Mouse (Mus musculus): ENCODE data around the gene Chn2.

The Chn2 gene

GRCm38 (mm10) chr6:54039357-54039804 lies at the start of gene Chn2:
Gene Chn2, plus strand, starts transcription at chr6:54039554.
- peak; percentile 63 to 75 for DNase-seq (ENCODE audit: low spot score in 2 of 2)

- no peak for DNase-seq (ENCODE audit: low spot score in 2 of 2)
Observed at GRCm38 (mm10) chr6:53992386-53992785, 47.0 kb upstream of the Chn2 start.

DNA sequence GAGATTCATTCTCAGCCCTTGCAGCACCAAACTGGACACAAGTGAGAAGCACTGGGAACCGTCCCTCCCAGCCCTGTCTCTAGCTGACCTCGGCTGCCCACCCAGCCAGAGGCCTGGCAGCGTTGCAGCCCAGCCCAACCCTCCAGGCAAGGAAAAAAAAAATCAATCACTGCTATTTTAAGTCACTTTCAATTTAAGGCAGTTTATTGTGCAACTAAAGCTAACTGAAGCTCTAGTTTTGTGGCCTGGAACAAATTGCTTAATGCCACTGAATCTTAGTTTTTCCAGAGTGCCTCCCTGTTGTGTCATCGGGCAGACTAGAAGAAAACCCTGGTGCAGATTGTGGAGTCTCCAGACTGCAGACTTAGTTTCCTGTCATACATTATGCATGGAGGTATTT lies 43.8 kb upstream of the Chn2 start:
- DNase-seq (ENCODE audit: low spot score in 2 of 2) = no peak

DNA sequence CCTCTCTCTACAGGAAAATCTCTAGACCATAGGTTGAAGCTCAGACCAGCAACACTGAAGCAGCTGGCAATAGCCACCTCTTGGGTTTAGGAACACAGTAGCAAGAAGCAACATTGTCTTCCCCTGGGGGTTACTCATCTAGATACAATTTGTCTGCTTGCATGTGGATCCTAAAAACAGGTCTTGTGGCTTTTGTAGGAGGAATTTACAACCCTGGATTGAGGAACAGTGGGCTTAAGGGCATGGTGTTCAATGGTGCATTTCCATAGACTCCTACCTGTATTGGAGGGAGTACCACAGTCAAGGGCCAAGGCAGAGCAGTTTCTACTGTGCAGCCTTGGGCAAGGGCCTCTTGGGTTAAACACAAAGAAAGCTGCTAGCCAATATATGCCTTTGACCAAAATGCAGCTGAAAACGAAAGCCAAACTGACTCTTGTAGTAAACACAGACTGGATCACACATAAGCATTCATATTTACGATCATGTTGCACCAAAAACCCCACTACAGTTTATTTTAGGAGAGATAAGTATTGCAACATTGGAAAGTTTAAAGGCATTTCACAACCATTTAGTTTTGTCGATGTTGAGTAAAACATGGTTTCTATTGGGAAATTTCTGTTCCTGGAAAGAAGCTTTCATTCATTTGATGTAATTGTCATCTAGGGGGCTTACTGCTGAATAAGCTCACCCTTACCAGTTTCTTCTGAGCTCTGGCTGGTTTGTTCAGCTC lies 43.0 kb upstream of the Chn2 start:
- no peak for DNase-seq (ENCODE audit: low spot score in 2 of 2)

GRCm38 (mm10) chr6:54005302-54005701 lies 34.1 kb upstream of the Chn2 start:
- no peak for DNase-seq (ENCODE audit: low spot score in 2 of 2)

DNA sequence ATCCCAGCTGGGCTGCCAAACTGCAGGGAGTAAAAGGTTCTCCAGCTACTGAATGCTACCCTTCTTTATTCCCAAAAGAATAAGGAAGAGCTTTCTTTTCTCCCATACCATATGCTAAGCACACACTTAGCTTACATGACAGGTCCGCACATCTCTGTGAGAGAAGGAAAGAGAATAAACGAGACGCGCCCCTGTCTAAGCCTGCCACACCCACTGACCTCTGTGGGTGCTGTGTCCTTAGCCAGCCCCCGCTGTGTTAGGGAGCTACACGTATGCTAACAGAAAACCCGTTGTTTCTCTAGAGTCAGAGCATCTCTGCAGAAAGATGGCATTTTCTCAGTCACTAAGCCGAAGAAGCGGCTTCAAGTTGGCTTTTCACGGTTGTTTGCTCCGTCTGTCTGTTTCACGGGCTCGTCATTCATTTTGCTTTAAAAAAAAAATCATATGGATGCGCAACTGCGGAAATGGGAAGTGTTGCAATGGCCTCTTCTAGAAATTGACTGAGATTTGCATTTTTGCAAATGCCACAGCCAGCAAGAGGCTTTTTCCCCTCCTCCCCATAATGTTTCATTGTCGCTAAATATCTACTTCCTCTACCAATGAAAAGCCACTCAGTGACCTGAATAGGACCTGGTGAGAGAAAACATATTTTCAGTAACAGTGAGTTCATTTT lies 30.8 kb upstream of the Chn2 start:
- no peak for DNase-seq (ENCODE audit: low spot score in 2 of 2)

DNA sequence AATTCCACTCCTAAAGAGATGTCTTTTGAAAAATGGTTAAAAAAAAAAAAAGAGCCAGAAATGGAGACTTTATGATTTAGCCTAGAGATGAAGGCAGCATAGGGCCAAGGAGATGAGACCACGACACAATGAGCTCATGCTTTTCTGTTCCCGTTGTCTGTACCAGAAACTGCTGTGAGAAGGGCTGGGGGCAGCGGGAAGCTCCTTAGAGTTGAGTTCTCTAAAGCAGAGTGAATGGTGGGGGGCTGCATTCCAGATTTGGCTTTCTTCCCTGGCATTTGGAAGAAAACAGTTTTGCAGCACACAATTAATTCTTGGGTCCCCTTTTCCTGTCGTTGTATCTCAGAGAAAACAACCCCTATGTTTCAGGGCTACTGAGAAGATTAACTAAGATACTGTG lies 30.1 kb upstream of the Chn2 start:
- no peak for DNase-seq (ENCODE audit: low spot score in 2 of 2)

DNA sequence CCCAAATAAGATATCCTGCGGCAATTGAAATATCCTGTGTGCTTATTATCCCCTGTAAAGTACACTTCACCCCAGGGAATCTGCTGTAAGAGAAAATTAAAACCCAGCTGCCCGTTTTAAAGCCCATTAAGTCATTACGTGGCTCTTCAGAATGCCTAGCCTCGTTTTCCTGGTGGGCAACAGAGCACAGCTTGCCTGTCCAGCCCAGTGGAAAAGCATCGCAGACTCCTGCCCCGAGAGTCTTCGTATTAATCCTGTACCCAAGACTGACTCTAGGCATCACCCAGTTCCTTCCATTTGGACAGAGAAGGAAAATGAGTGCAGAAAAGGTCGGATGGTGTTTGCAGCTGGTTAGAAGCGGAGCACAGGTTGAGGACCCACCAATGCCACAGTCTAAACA lies 29.0 kb upstream of the Chn2 start:
- DNase-seq (ENCODE audit: low spot score in 2 of 2) = no peak

- no peak for DNase-seq (ENCODE audit: low spot score in 2 of 2)
Observed at GRCm38 (mm10) chr6:54012163-54012562, 27.2 kb upstream of the Chn2 start.

- DNase-seq (ENCODE audit: low spot score in 2 of 2) = no peak
Observed at GRCm38 (mm10) chr6:54018038-54018437, 21.3 kb upstream of the Chn2 start.

- DNase-seq (ENCODE audit: low spot score in 2 of 2) = peak in 1 of 2 experiments; percentile 37
Observed at GRCm38 (mm10) chr6:54018861-54019260, 20.5 kb upstream of the Chn2 start.

GRCm38 (mm10) chr6:54021123-54021789 lies 18.1 kb upstream of the Chn2 start:
- no peak for DNase-seq (ENCODE audit: low spot score in 2 of 2)

- no peak for DNase-seq (ENCODE audit: low spot score in 2 of 2)
Observed at GRCm38 (mm10) chr6:54023846-54024245, 15.5 kb upstream of the Chn2 start.

- no peak for DNase-seq (ENCODE audit: low spot score in 2 of 2)
Observed at GRCm38 (mm10) chr6:54028706-54029105, 10.6 kb upstream of the Chn2 start.

GRCm38 (mm10) chr6:54030351-54030750 lies 9.0 kb upstream of the Chn2 start:
- no peak for DNase-seq (ENCODE audit: low spot score in 2 of 2)

- DNase-seq (ENCODE audit: low spot score in 2 of 2) = no peak
Observed at GRCm38 (mm10) chr6:54030776-54031175, 8.6 kb upstream of the Chn2 start.

DNA sequence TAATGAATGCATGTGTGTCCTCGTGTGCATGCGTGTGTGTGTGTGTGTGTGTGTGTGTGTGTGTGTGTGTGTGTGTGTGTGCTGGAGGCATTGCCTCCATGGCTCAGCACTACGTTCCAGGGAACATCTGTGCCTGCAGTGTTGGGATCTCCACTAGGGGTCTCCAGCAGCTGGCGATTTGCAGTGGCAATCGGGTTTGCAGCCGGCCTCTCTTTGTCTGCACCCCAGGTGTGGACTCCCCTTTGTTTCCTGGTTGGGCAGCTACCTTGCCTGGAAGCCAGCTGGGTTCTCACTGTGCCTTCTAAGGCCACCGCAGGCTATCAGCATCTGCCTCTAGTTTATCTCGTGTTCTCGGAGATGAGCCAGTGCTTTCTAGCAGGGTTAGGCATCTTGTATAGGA lies 4.9 kb upstream of the Chn2 start:
- peak; percentile 63 to 82 for DNase-seq (ENCODE audit: low spot score in 2 of 2)

GRCm38 (mm10) chr6:54035548-54035947 lies 3.8 kb upstream of the Chn2 start:
- no peak for DNase-seq (ENCODE audit: low spot score in 2 of 2)

DNA sequence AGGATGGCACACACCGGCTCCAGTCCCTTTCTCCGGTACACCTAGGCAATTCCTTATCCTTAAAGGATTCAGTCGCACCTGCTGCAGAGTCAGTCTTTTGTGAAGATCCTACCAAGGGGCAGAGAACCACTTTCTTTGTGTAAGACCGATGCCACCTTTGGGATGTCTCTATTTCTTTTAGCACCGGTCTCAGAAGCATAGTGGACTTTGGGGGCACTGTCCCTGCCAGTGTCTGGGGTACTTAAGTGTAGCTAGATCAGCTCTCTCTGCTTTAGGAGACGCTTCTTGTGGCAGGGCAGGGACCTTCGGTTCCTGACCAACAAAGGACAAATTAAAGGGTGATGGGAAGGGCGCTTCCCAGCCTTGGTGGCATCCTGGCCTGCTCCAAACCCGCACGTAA lies 488 bp upstream of the Chn2 start:
- no peak for DNase-seq (ENCODE audit: low spot score in 2 of 2)

DNA sequence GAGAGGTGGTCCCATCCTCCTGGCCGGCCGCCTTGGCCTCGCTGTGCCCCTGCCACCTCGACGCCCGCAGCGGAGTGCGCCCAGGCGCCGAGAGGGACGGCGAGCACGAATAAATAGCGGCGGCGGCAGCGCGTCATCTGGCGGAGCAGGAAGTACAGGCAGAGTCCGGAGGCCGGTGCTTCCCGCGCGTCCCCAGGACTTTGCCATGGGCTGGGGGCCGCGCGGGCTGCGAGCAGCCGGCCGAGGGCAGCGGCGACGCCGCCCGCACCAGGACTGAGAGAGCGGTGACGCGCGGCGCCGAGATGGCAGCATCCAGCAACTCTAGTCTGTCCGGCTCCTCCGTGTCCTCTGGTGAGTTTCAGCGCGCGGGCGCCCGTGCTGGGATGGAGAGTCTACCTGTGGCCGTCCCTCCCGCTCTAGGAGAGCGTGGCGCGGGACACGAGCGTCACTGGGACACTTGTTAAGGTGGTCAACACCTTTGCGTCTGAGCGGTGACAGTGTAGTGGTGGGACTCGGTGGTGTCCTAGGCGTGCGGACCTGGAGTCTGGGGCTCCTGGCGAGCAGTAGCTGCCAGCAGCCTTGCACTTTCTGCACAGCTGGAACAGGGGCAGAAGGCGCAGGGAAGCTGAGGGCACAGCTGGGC lies 572 bp downstream of the Chn2 start:
- peak; percentile 27 to 67 for DNase-seq (ENCODE audit: low spot score in 2 of 2)

DNA sequence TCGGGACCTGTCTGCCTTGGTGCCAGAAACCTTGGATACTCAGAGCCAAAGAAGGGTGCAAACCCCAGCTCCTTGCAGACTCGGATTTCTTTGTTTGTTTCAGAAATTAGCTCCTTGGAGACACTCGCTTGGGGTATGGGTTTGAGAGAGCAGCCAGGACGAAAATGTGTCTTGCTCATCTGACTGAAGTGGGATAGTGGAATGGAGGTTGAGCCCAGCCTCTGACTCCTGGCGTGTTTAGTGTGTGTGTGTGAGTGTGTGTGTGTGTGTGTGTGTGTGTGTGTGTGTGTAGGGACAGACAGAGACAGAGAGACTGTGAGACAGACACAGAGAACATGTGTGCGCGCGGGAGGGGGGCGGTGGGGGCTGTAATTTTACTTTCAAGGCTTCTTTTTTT lies 1.1 kb downstream of the Chn2 start:
- DNase-seq (ENCODE audit: low spot score in 2 of 2) = no peak

DNA sequence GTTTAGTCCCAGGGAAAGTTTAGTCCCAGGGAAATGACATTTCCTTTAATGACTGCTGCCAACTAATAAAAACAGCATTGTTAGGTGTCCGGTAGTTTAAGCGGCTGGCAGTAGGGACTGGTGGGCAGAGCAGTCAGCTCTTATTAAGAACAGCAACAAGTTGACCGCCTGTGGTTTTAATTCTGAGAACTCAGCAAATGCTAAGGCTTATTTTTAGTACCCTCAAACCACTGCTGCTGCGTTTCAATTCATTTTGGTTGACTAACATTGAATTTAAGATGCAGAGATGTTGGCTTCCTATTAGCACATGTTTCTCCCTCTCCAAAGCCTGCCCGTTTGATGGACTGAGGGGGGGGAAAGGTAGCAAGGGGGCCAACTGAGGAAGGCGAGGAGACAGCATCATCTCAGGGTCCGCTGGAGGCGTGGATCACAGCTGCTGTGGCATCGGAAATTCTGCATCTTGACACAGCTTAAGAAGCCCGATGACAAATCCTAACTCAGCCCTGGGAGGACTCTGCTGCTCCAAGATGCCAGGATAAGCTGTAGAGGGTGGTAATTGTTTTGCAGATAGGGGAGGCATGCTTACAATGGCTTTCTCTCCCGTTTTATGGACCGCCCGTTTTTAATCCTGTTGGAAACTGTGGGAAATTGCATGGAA lies 2.2 kb downstream of the Chn2 start:
- DNase-seq (ENCODE audit: low spot score in 2 of 2) = no peak
